Mouse (Mus musculus) gastrocnemius, adult 2 months (tissue): ENCODE results near the gene Cap1. TPM values are rescaled to one million over a fixed set of nuclear protein-coding genes. Genes with fewer than 3 reads are reported as not detected.
A peak's percentile ranks its signal among the peaks of the same experiment; 100 is the strongest.

ENCODE experiments used
- DNase-seq: peaks from one replicate; pipeline ENCODE4 v3.0.0; 2022
- H3K27ac ChIP-seq: fragments of 200-600 bp; 2 replicates; pipeline ENCODE4 v1.8.1; 2022; ENCODE audit warnings: mild to moderate bottlenecking
- H3K4me3 ChIP-seq: fragments of 200-600 bp; 2 replicates; pipeline ENCODE4 v1.8.1; 2022; ENCODE audit warnings: mild to moderate bottlenecking, moderate library complexity
- CTCF ChIP-seq: fragments of 200-600 bp; IDR thresholded peaks from 2 replicates; pipeline ENCODE4 v1.8.1; 2022; ENCODE audit warnings: antibody characterized with exemption, mild to moderate bottlenecking, moderate library complexity
- intact Hi-C: fragments of 180-260 bp; cut with DNase I; formaldehyde crosslinking; loops from one replicate; pipeline ENCODE4 v1.15.1; 2025
- total RNA-seq, 2 experiments: library from RNA; stranded (reverse); gene quantifications; 2 replicates each; pipeline ENCODE4 v1.2.3; 2021

Cap1 gene
- total RNA-seq, 2 experiments from 2014 or later = 17.4 to 25.5 TPM

GRCm38 (mm10) chr4:122909572-122910189 lies 23.8 kb upstream of the Cap1 start:
- no peak for TF ChIP-seq CTCF
- H3K27ac ChIP-seq = no peak overlapping the region
- no peak for DNase-seq
- intact Hi-C loops = loop anchor here (5.0 kb wide), 2 partner anchors 78 to 173 kb away; no protein-coding TSS in a partner anchor
- no peak overlapping the region for H3K4me3 ChIP-seq

GRCm38 (mm10) chr4:122905359-122905758 lies 19.5 kb upstream of the Cap1 start:
- DNase-seq = no peak
- no peak overlapping the region for H3K4me3 ChIP-seq
- intact Hi-C loops = no loop called here
- TF ChIP-seq CTCF = no peak
- no peak overlapping the region for H3K27ac ChIP-seq

GRCm38 (mm10) chr4:122903709-122904108 lies 17.9 kb upstream of the Cap1 start:
- Histone ChIP-seq H3K4me3 (no peak overlapping the region), H3K27ac (no peak overlapping the region)
- TF ChIP-seq CTCF = no peak
- no peak for DNase-seq
- intact Hi-C loops = no loop called here

GRCm38 (mm10) chr4:122902156-122902555 lies 16.3 kb upstream of the Cap1 start:
- Histone ChIP-seq H3K27ac (no peak overlapping the region), H3K4me3 (no peak overlapping the region)
- DNase-seq = peak; percentile 32
- TF ChIP-seq CTCF = peak; percentile 52
- intact Hi-C loops = no loop called here

- peak; percentile 86 for TF ChIP-seq CTCF
- Histone ChIP-seq H3K4me3 (no peak overlapping the region), H3K27ac (no peak overlapping the region)
- peak; percentile 69 for DNase-seq
- intact Hi-C loops = loop anchor here (1.0 to 5.0 kb wide), 2 partner anchors 87 to 184 kb away; no protein-coding TSS in a partner anchor
These were observed 12.5 kb upstream of the Cap1 start for GRCm38 (mm10) chr4:122898313-122898712.

GRCm38 (mm10) chr4:122897750-122898149 lies 11.9 kb upstream of the Cap1 start:
- no peak for DNase-seq
- intact Hi-C loops = loop anchor here (1.0 to 5.0 kb wide), 2 partner anchors 88 to 185 kb away; no protein-coding TSS in a partner anchor
- no peak for TF ChIP-seq CTCF
- Histone ChIP-seq H3K4me3 (no peak overlapping the region), H3K27ac (no peak overlapping the region)

- intact Hi-C loops = no loop called here
These were observed 6.3 kb upstream of the Cap1 start for GRCm38 (mm10) chr4:122892157-122892556.

GRCm38 (mm10) chr4:122891597-122891996 lies 5.7 kb upstream of the Cap1 start:
- intact Hi-C loops = no loop called here
- Histone ChIP-seq H3K4me3 (no peak overlapping the region), H3K27ac (peak overlapping the region; percentile 65)
- no peak for TF ChIP-seq CTCF
- DNase-seq = no peak

More at GRCm38 (mm10) chr4:122892157-122892556, 6.3 kb upstream of the Cap1 start:
- no peak overlapping the region for H3K4me3 ChIP-seq
- peak overlapping the region; percentile 65 for H3K27ac ChIP-seq
- no peak for DNase-seq
- no peak for TF ChIP-seq CTCF

GRCm38 (mm10) chr4:122890881-122891481 lies 5.1 kb upstream of the Cap1 start:
- peak; percentile 81 for DNase-seq
- intact Hi-C loops = no loop called here
- TF ChIP-seq CTCF = no peak
- Histone ChIP-seq H3K27ac (peak overlapping the region; percentile 65), H3K4me3 (no peak overlapping the region)

- intact Hi-C loops = loop anchor here (2.0 kb wide), 1 partner anchor 1017 kb away; the partner anchor contains the start of gene Mycbp
- no peak for DNase-seq
- H3K27ac ChIP-seq = peak overlapping the region; percentile 100
- peak overlapping the region; percentile 96 for H3K4me3 ChIP-seq
- TF ChIP-seq CTCF = no peak
These were observed 1.5 kb upstream of the Cap1 start for GRCm38 (mm10) chr4:122887336-122887735.

- DNase-seq = no peak
- TF ChIP-seq CTCF = no peak
- intact Hi-C loops = loop anchor here (2.0 kb wide), 1 partner anchor 1018 kb away; the partner anchor contains the start of gene Mycbp
- peak overlapping the region; percentile 96 for H3K4me3 ChIP-seq
- peak overlapping the region; percentile 100 for H3K27ac ChIP-seq
These were observed 861 bp upstream of the Cap1 start for GRCm38 (mm10) chr4:122886579-122887254.

GRCm38 (mm10) chr4:122884481-122885340 lies 1.1 kb downstream of the Cap1 start:
- intact Hi-C loops = no loop called here
- DNase-seq = no peak
- Histone ChIP-seq H3K4me3 (peak overlapping the region; percentile 96), H3K27ac (peak overlapping the region; percentile 100)
- TF ChIP-seq CTCF = no peak
